Mouse (Mus musculus) heart, embryonic 16.5 days (tissue): ENCODE results near the gene Jam3. TPM values are rescaled to one million over a fixed set of nuclear protein-coding genes. Genes with fewer than 3 reads are reported as not detected.
"Not testable (repeated sequence)": the region's sequence is repeated elsewhere in the genome, so short reads cannot be mapped to it uniquely, and the experiment has no call there.

Experiments
- ATAC-seq: fragments of 200-750 bp; cut with Nextera tagmentation; replicated peaks from 2 replicates; pipeline ENCODE4 v1.8.0; 2017; ENCODE audit warnings: moderate number of reproducible peaks; ENCODE audit not compliant: insufficient read depth, low FRiP score; ENCODE audit errors: extremely low read depth
- H3K27ac ChIP-seq: fragments of 300-500 bp; sonication (generic); 2 replicates; pipeline ENCODE4 v1.5.1; 2014; ENCODE audit warnings: mild to moderate bottlenecking, low read length, control low read depth, moderate library complexity
- H3K27me3 ChIP-seq: fragments of 300-500 bp; sonication (generic); 2 replicates; pipeline ENCODE4 v1.6.1; 2014; ENCODE audit warnings: low read length, mixed read lengths; ENCODE audit not compliant: control insufficient read depth, insufficient read depth
- H3K36me3 ChIP-seq: fragments of 300-500 bp; sonication (generic); 2 replicates; pipeline ENCODE4 v1.6.1; 2014; ENCODE audit not compliant: control insufficient read depth, insufficient read depth
- H3K4me1 ChIP-seq: fragments of 300-500 bp; sonication (generic); 2 replicates; pipeline ENCODE4 v1.6.1; 2014; ENCODE audit warnings: low read length, mixed read lengths; ENCODE audit not compliant: control insufficient read depth, insufficient read depth
- H3K4me2 ChIP-seq: fragments of 300-500 bp; sonication (generic); 2 replicates; pipeline ENCODE4 v1.6.1; 2014; ENCODE audit warnings: low read depth, mild to moderate bottlenecking, control low read depth, low read length
- H3K4me3 ChIP-seq: fragments of 300-500 bp; sonication (generic); 2 replicates; pipeline ENCODE4 v1.5.1; 2014; ENCODE audit warnings: mild to moderate bottlenecking, control low read depth, low read length
- H3K9ac ChIP-seq: fragments of 300-500 bp; sonication (generic); 2 replicates; pipeline ENCODE4 v1.6.1; 2014; ENCODE audit warnings: low read length, control low read depth
- H3K9me3 ChIP-seq: fragments of 300-500 bp; sonication (generic); replicated peaks from 2 replicates; pipeline ENCODE4 v1.6.1; 2016; ENCODE audit warnings: low read length; ENCODE audit not compliant: control insufficient read depth
- WGBS: fragments of 180-500 bp; shearing (Covaris S2); extraction: QIAGEN DNeasy Blood & Tissue Kit; methylation state at CpG from one replicate; pipeline ENCODE4 v1.1.7; 2014; 5-methylcytosine and 5-hydroxymethylcytosine counted together
- polyA plus RNA-seq: library from polyadenylated mRNA; unstranded; fragments of >200 nt; fragmentation: Nextera tagmentation; extraction: Ambion mirVana; gene quantifications from 2 replicates; pipeline ENCODE4 v1.2.1, GENCODE M21; 2015

Gene Jam3
- polyA plus RNA-seq, 1 experiment from 2014 or later, result 40.0 TPM

GRCm38 (mm10) chr9:27175241-27175640, 20.0 kb upstream of the Jam3 start:
- no peaks in the 10 kb centered on the region for H3K9me3 ChIP-seq
- no peaks in the 10 kb centered on the region for H3K27me3 ChIP-seq
- H3K4me3 ChIP-seq, result no peak overlapping the region
- H3K27ac ChIP-seq, result no peak overlapping the region
- H3K4me1 ChIP-seq, result no peaks in the 10 kb centered on the region
- no peak overlapping the region for H3K9ac ChIP-seq
- ATAC-seq, result no peak
- no peak overlapping the region for H3K4me2 ChIP-seq
- no peaks in the 10 kb centered on the region for H3K36me3 ChIP-seq
- WGBS, result 85% methylated on average over 13 of the region's 13 CpGs

- no peaks in the 10 kb centered on the region for H3K36me3 ChIP-seq
- H3K9ac ChIP-seq, result no peak overlapping the region
- H3K27me3 ChIP-seq, result no peaks in the 10 kb centered on the region
- H3K4me1 ChIP-seq, result no peaks in the 10 kb centered on the region
- no peak overlapping the region for H3K4me3 ChIP-seq
- no peak overlapping the region for H3K4me2 ChIP-seq
- no peaks in the 10 kb centered on the region for H3K9me3 ChIP-seq
- H3K27ac ChIP-seq, result no peak overlapping the region
- 46% methylated on average over 5 of the region's 5 CpGs for WGBS
- no peak for ATAC-seq
These were observed 18.9 kb upstream of the Jam3 start for GRCm38 (mm10) chr9:27174079-27174478.

GRCm38 (mm10) chr9:27173646-27174045, 18.4 kb upstream of the Jam3 start:
- Histone ChIP-seq H3K9me3 (no peaks in the 10 kb centered on the region), H3K4me3 (no peak overlapping the region), H3K4me1 (no peaks in the 10 kb centered on the region), H3K9ac (no peak overlapping the region), H3K27me3 (no peaks in the 10 kb centered on the region), H3K4me2 (no peak overlapping the region), H3K36me3 (no peaks in the 10 kb centered on the region), H3K27ac (no peak overlapping the region)
- ATAC-seq, result no peak
- WGBS, result 70% methylated on average over 2 of the region's 2 CpGs

GRCm38 (mm10) chr9:27172839-27173238, 17.6 kb upstream of the Jam3 start:
- Histone ChIP-seq H3K4me2 (no peak overlapping the region), H3K27ac (no peak overlapping the region), H3K9ac (no peak overlapping the region), H3K36me3 (no peaks in the 10 kb centered on the region), H3K4me3 (no peak overlapping the region), H3K27me3 (no peaks in the 10 kb centered on the region), H3K4me1 (no peaks in the 10 kb centered on the region), H3K9me3 (no peaks in the 10 kb centered on the region)
- no peak for ATAC-seq
- WGBS, result 66% methylated on average over 6 of the region's 6 CpGs

- H3K4me3 ChIP-seq, result no peak overlapping the region
- WGBS, result 49% methylated on average over 3 of the region's 3 CpGs
- no peak overlapping the region for H3K27ac ChIP-seq
- H3K27me3 ChIP-seq, result no peaks in the 10 kb centered on the region
- no peaks in the 10 kb centered on the region for H3K4me1 ChIP-seq
- no peaks in the 10 kb centered on the region for H3K36me3 ChIP-seq
- H3K9me3 ChIP-seq, result no peaks in the 10 kb centered on the region
- no peak for ATAC-seq
- H3K4me2 ChIP-seq, result no peak overlapping the region
- H3K9ac ChIP-seq, result no peak overlapping the region
These were observed 15.5 kb upstream of the Jam3 start for GRCm38 (mm10) chr9:27170726-27171125.

- Histone ChIP-seq H3K27ac (no peak overlapping the region), H3K4me2 (no peak overlapping the region), H3K9me3 (no peaks in the 10 kb centered on the region), H3K4me1 (no peaks in the 10 kb centered on the region), H3K27me3 (no peaks in the 10 kb centered on the region), H3K9ac (no peak overlapping the region), H3K36me3 (no peaks in the 10 kb centered on the region), H3K4me3 (no peak overlapping the region)
- no peak for ATAC-seq
- 88% methylated on average over 1 of the region's 1 CpGs for WGBS
These were observed 11.8 kb upstream of the Jam3 start for GRCm38 (mm10) chr9:27166981-27167380.

- no peak overlapping the region for H3K27ac ChIP-seq
- no peak overlapping the region for H3K4me3 ChIP-seq
- WGBS, result 83% methylated on average over 3 of the region's 3 CpGs
- no peaks in the 10 kb centered on the region for H3K36me3 ChIP-seq
- no peak overlapping the region for H3K9ac ChIP-seq
- H3K27me3 ChIP-seq, result no peaks in the 10 kb centered on the region
- ATAC-seq, result no peak
- H3K4me2 ChIP-seq, result no peak overlapping the region
- H3K9me3 ChIP-seq, result no peaks in the 10 kb centered on the region
- no peaks in the 10 kb centered on the region for H3K4me1 ChIP-seq
These were observed 10.4 kb upstream of the Jam3 start for GRCm38 (mm10) chr9:27165596-27165995.

GRCm38 (mm10) chr9:27164957-27165356, 9.7 kb upstream of the Jam3 start:
- Histone ChIP-seq H3K4me2 (no peak overlapping the region), H3K4me3 (no peak overlapping the region), H3K4me1 (no peaks in the 10 kb centered on the region), H3K36me3 (no peaks in the 10 kb centered on the region), H3K27ac (no peak overlapping the region), H3K9me3 (no peaks in the 10 kb centered on the region), H3K9ac (no peak overlapping the region), H3K27me3 (no peaks in the 10 kb centered on the region)
- no peak for ATAC-seq
- WGBS, result 79% methylated on average over 2 of the region's 2 CpGs

GRCm38 (mm10) chr9:27163661-27164060, 8.4 kb upstream of the Jam3 start:
- 82% methylated on average over 5 of the region's 5 CpGs for WGBS
- H3K4me3 ChIP-seq, H3K9ac ChIP-seq, H3K4me1 ChIP-seq, H3K27ac ChIP-seq, H3K27me3 ChIP-seq, ATAC-seq, H3K9me3 ChIP-seq, H3K4me2 ChIP-seq, H3K36me3 ChIP-seq: not testable (repeated sequence)

- no peak overlapping the region for H3K9ac ChIP-seq
- H3K36me3 ChIP-seq, result no peaks in the 10 kb centered on the region
- H3K9me3 ChIP-seq, result 0 out of 2 replicates have a peak, but pooled peaks cover 2% of the 10 kb centered on the region
- H3K4me1 ChIP-seq, result peaks cover 20% of the 10 kb centered on the region
- H3K4me3 ChIP-seq, result no peak overlapping the region
- 84% methylated on average over 4 of the region's 4 CpGs for WGBS
- no peak overlapping the region; the same call in 1 of the 2 replicates for H3K4me2 ChIP-seq
- H3K27ac ChIP-seq, result no peak overlapping the region
- H3K27me3 ChIP-seq, result no peaks in the 10 kb centered on the region
- ATAC-seq, result no peak
These were observed 1.4 kb downstream of the Jam3 start for GRCm38 (mm10) chr9:27153861-27154260.
